Mouse (Mus musculus) testis, adult 2 months (tissue): ENCODE data around the gene Creb3l2.

Source experiments
- CTCF ChIP-seq: fragments of 200-500 bp; IDR thresholded peaks from 2 replicates; pipeline ENCODE4 v1.5.1; 2012; ENCODE audit warnings: low read depth, mild to moderate bottlenecking, inconsistent platforms, low read length, moderate library complexity; ENCODE audit not compliant: control insufficient read depth, insufficient read depth, insufficient replicate concordance
- POLR2A ChIP-seq: fragments of 200-500 bp; IDR thresholded peaks from 2 replicates; pipeline ENCODE4 v1.6.1; 2012; ENCODE audit warnings: low read depth, mild to moderate bottlenecking, inconsistent platforms, low read length, moderate library complexity; ENCODE audit not compliant: control insufficient read depth

- no peak for TF ChIP-seq CTCF
- no peak for TF ChIP-seq POLR2A
These were observed 34.1 kb downstream of the Creb3l2 start for GRCm38 (mm10) chr6:37407876-37408275.
